Mouse (Mus musculus) small intestine, adult 2 months (tissue): ENCODE measurements around the gene Ly86.

Experiments
- CTCF ChIP-seq: fragments of 200-500 bp; IDR thresholded peaks from 2 replicates; pipeline ENCODE4 v1.5.1; 2012; ENCODE audit warnings: low read depth, mild to moderate bottlenecking, control low read depth, inconsistent platforms, low read length, moderate library complexity, mixed read lengths; ENCODE audit not compliant: insufficient replicate concordance, insufficient read length; ENCODE audit errors: extremely low read depth
- POLR2A ChIP-seq: fragments of 200-500 bp; IDR thresholded peaks from 2 replicates; pipeline ENCODE4 v1.6.1; 2012; ENCODE audit warnings: low read depth, mild to moderate bottlenecking, control low read depth, inconsistent platforms, low read length, moderate library complexity

DNA sequence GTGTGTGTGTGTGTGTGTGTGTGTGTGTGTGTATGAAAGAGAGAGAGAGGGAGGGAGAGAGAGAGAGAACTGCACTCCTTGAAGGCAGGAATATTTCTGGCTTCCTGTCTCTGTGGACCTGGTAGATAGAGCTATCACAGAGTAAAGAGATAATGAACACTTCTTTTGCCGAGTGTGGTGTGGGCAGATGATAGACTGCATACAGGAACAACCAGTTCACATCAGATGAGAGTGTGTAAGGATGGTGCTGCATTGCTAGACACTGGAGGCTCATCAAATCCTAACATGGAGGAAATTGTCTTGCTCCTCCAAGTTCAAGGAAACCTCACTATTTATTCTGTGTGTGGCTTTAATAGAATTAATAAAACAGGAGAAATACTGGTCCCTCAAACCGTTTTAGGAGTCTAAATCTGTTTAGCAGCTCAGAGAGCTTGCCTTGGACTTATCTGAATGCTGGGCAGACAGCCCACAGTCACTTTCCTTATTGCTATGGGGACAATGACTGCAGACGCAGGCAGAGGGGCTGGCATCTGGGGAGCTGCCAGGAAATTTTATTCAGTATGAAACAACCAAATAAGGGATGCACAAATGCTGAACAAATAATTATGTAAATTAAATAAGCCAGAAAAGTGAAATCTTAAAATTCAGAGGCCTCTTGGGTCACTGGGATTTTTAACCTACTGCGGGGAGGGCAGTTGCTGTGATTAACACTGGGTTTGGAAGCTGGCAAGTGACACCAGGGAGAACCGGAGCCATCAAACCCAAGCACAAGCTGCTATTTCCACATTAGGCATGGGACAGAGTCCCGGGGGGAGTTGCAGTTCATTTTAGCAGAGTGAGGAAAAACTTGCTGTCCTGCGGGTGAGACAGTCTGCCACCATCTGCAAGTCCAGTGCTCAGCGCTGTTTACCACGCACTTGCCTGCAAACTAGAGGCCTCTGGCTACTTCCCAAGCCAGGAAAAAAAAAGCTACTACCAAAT lies 43.5 kb downstream of the Ly86 start:
- TF ChIP-seq CTCF (no peak), POLR2A (no peak)
